Mouse (Mus musculus) midbrain, embryonic 16.5 days (tissue): ENCODE measurements around the gene Usp2. TPM values are rescaled to one million over a fixed set of nuclear protein-coding genes. Genes with fewer than 3 reads are reported as not detected.

ENCODE experiments used
- ATAC-seq: fragments of 200-750 bp; cut with Nextera tagmentation; 2 replicates; pipeline ENCODE4 v1.8.0; 2017; ENCODE audit warnings: moderate TSS enrichment
- H3K27ac ChIP-seq: fragments of 300-500 bp; sonication (generic); 2 replicates; pipeline ENCODE4 v1.5.1; 2014; ENCODE audit warnings: mild to moderate bottlenecking, low read length, mixed read lengths
- H3K27me3 ChIP-seq: fragments of 300-500 bp; sonication (generic); 2 replicates; pipeline ENCODE4 v1.6.1; 2014; ENCODE audit warnings: low read depth, low read length, mixed read lengths; ENCODE audit not compliant: control insufficient read depth, insufficient read depth
- H3K36me3 ChIP-seq: fragments of 300-500 bp; sonication (generic); 2 replicates; pipeline ENCODE4 v1.6.1; 2014; ENCODE audit warnings: mild to moderate bottlenecking, low read length, moderate library complexity, mixed read lengths; ENCODE audit not compliant: control insufficient read depth, insufficient read depth
- H3K4me1 ChIP-seq: fragments of 300-500 bp; sonication (generic); 2 replicates; pipeline ENCODE4 v1.6.1; 2014; ENCODE audit warnings: mild to moderate bottlenecking, low read length, mixed read lengths; ENCODE audit not compliant: control insufficient read depth, insufficient read depth
- H3K4me2 ChIP-seq: fragments of 300-500 bp; sonication (generic); 2 replicates; pipeline ENCODE4 v1.6.1; 2014; ENCODE audit warnings: mild to moderate bottlenecking, low read length, mixed read lengths
- H3K4me3 ChIP-seq: fragments of 300-500 bp; sonication (generic); 2 replicates; pipeline ENCODE4 v1.5.1; 2014; ENCODE audit warnings: low read depth, mild to moderate bottlenecking, low read length, moderate library complexity, mixed read lengths
- H3K9ac ChIP-seq: fragments of 300-500 bp; sonication (generic); 2 replicates; pipeline ENCODE4 v1.6.1; 2014; ENCODE audit warnings: low read depth, low read length, mixed read lengths
- H3K9me3 ChIP-seq: fragments of 300-500 bp; sonication (generic); replicated peaks from 2 replicates; pipeline ENCODE4 v1.6.1; 2014; ENCODE audit warnings: mild to moderate bottlenecking, low read length, mixed read lengths; ENCODE audit not compliant: control insufficient read depth, poor library complexity, severe bottlenecking
- WGBS: fragments of 180-500 bp; shearing (Covaris S2); extraction: QIAGEN DNeasy Blood & Tissue Kit; methylation state at CpG from one replicate; pipeline ENCODE4 v1.1.7; 2014; 5-methylcytosine and 5-hydroxymethylcytosine counted together
- polyA plus RNA-seq: library from polyadenylated mRNA; unstranded; fragments of >200 nt; fragmentation: Nextera tagmentation; extraction: Ambion mirVana; gene quantifications from 2 replicates; pipeline ENCODE4 v1.2.1, GENCODE M21; 2015

The Usp2 gene
- polyA plus RNA-seq, 1 experiment from 2014 or later: 9.7 TPM

GRCm38 (mm10) chr9:44070844-44071231, 4.0 kb downstream of the Usp2 start:
- Histone ChIP-seq H3K9me3 (no peaks in the 10 kb centered on the region), H3K4me1 (peaks cover 5% of the 10 kb centered on the region), H3K4me2 (no peak overlapping the region), H3K36me3 (no peaks in the 10 kb centered on the region), H3K4me3 (no peak overlapping the region), H3K9ac (no peak overlapping the region), H3K27me3 (no peaks in the 10 kb centered on the region), H3K27ac (no peak overlapping the region)
- ATAC-seq: no peak
- WGBS: 53% methylated on average over 8 of the region's 8 CpGs

GRCm38 (mm10) chr9:44071914-44072598, 5.2 kb downstream of the Usp2 start:
- no peak overlapping the region for H3K4me3 ChIP-seq
- WGBS: 11% methylated on average over 11 of the region's 11 CpGs
- no peaks in the 10 kb centered on the region for H3K9me3 ChIP-seq
- H3K9ac ChIP-seq: no peak overlapping the region
- peak overlapping the region; percentile 77 for H3K27ac ChIP-seq
- peak overlapping the region; percentile 28 for H3K4me2 ChIP-seq
- no peaks in the 10 kb centered on the region for H3K36me3 ChIP-seq
- peaks cover 4% of the 10 kb centered on the region for H3K4me1 ChIP-seq
- peak; percentile 72 for ATAC-seq
- no peaks in the 10 kb centered on the region for H3K27me3 ChIP-seq

GRCm38 (mm10) chr9:44072599-44072915, 5.7 kb downstream of the Usp2 start:
- WGBS: 16% methylated on average over 4 of the region's 4 CpGs
- H3K36me3 ChIP-seq: no peaks in the 10 kb centered on the region
- H3K27me3 ChIP-seq: no peaks in the 10 kb centered on the region
- peak overlapping the region; percentile 77 for H3K27ac ChIP-seq
- no peak overlapping the region for H3K9ac ChIP-seq
- H3K4me2 ChIP-seq: peak overlapping the region; percentile 28
- ATAC-seq: peak; percentile 57; the same call in 1 of the 2 replicates
- H3K9me3 ChIP-seq: no peaks in the 10 kb centered on the region
- H3K4me3 ChIP-seq: no peak overlapping the region
- no peaks in the 10 kb centered on the region; the same call in 1 of the 2 replicates for H3K4me1 ChIP-seq

- no peak overlapping the region; the same call in 1 of the 2 replicates for H3K4me2 ChIP-seq
- H3K4me3 ChIP-seq: no peak overlapping the region
- H3K36me3 ChIP-seq: no peaks in the 10 kb centered on the region
- 40% methylated on average over 5 of the region's 5 CpGs for WGBS
- no peaks in the 10 kb centered on the region; the same call in 1 of the 2 replicates for H3K4me1 ChIP-seq
- no peak overlapping the region for H3K27ac ChIP-seq
- no peak for ATAC-seq
- no peak overlapping the region for H3K9ac ChIP-seq
- H3K27me3 ChIP-seq: no peaks in the 10 kb centered on the region
- H3K9me3 ChIP-seq: no peaks in the 10 kb centered on the region
Observed at GRCm38 (mm10) chr9:44073115-44073514, 6.3 kb downstream of the Usp2 start.

GRCm38 (mm10) chr9:44074395-44075275, 7.8 kb downstream of the Usp2 start:
- no peak overlapping the region for H3K27ac ChIP-seq
- H3K9me3 ChIP-seq: no peaks in the 10 kb centered on the region
- H3K9ac ChIP-seq: no peak overlapping the region
- H3K27me3 ChIP-seq: no peaks in the 10 kb centered on the region
- no peaks in the 10 kb centered on the region for H3K36me3 ChIP-seq
- no peak for ATAC-seq
- 64% methylated on average over 9 of the region's 9 CpGs for WGBS
- H3K4me3 ChIP-seq: no peak overlapping the region
- no peak overlapping the region for H3K4me2 ChIP-seq
- H3K4me1 ChIP-seq: no peaks in the 10 kb centered on the region; the same call in 1 of the 2 replicates

GRCm38 (mm10) chr9:44075276-44075995, 8.6 kb downstream of the Usp2 start:
- H3K4me2 ChIP-seq: no peak overlapping the region
- 71% methylated on average over 24 of the region's 24 CpGs for WGBS
- H3K4me1 ChIP-seq: no peaks in the 10 kb centered on the region; the same call in 1 of the 2 replicates
- H3K27me3 ChIP-seq: no peaks in the 10 kb centered on the region
- no peak overlapping the region for H3K9ac ChIP-seq
- no peaks in the 10 kb centered on the region for H3K9me3 ChIP-seq
- ATAC-seq: no peak
- no peaks in the 10 kb centered on the region for H3K36me3 ChIP-seq
- no peak overlapping the region for H3K4me3 ChIP-seq
- H3K27ac ChIP-seq: no peak overlapping the region

GRCm38 (mm10) chr9:44075996-44076763, 9.4 kb downstream of the Usp2 start:
- H3K36me3 ChIP-seq: no peaks in the 10 kb centered on the region
- no peaks in the 10 kb centered on the region for H3K27me3 ChIP-seq
- no peaks in the 10 kb centered on the region; the same call in 1 of the 2 replicates for H3K4me1 ChIP-seq
- WGBS: 64% methylated on average over 16 of the region's 16 CpGs
- no peak overlapping the region for H3K4me2 ChIP-seq
- H3K4me3 ChIP-seq: no peak overlapping the region
- H3K9me3 ChIP-seq: no peaks in the 10 kb centered on the region
- H3K27ac ChIP-seq: no peak overlapping the region
- H3K9ac ChIP-seq: no peak overlapping the region
- ATAC-seq: no peak

- Histone ChIP-seq H3K9ac (no peak overlapping the region), H3K27ac (no peak overlapping the region), H3K4me3 (no peak overlapping the region), H3K9me3 (no peaks in the 10 kb centered on the region), H3K4me1 (no peaks in the 10 kb centered on the region; the same call in 1 of the 2 replicates), H3K4me2 (peak overlapping the region; percentile 10; the same call in 1 of the 2 replicates), H3K27me3 (no peaks in the 10 kb centered on the region), H3K36me3 (no peaks in the 10 kb centered on the region)
- no peak for ATAC-seq
- 19% methylated on average over 5 of the region's 5 CpGs for WGBS
Observed at GRCm38 (mm10) chr9:44076764-44077120, 9.9 kb downstream of the Usp2 start.
